Mouse (Mus musculus) embryonic facial prominence, embryonic 15.5 days (tissue): ENCODE data around the gene Vwa3b. TPM values are rescaled to one million over a fixed set of nuclear protein-coding genes. Genes with fewer than 3 reads are reported as not detected.
A peak's percentile ranks its signal among the peaks of the same experiment; 100 is the strongest.

Source experiments
- ATAC-seq: fragments of 200-750 bp; cut with Nextera tagmentation; 2 replicates; pipeline ENCODE4 v1.8.0; 2017; ENCODE audit warnings: low read depth, moderate TSS enrichment; ENCODE audit not compliant: insufficient number of reproducible peaks, low FRiP score, low TSS enrichment
- H3K27ac ChIP-seq: fragments of 300-500 bp; sonication (generic); replicated peaks from 2 replicates; pipeline ENCODE4 v1.5.1; 2015; ENCODE audit warnings: mild to moderate bottlenecking, inconsistent platforms
- H3K27me3 ChIP-seq: fragments of 300-500 bp; sonication (generic); 2 replicates; pipeline ENCODE4 v1.6.1; 2015; ENCODE audit warnings: inconsistent platforms
- H3K36me3 ChIP-seq: fragments of 300-500 bp; sonication (generic); 2 replicates; pipeline ENCODE4 v1.6.1; 2015; ENCODE audit warnings: mild to moderate bottlenecking, inconsistent platforms
- H3K4me1 ChIP-seq: fragments of 300-500 bp; sonication (generic); 2 replicates; pipeline ENCODE4 v1.6.1; 2015; ENCODE audit warnings: inconsistent platforms
- H3K4me2 ChIP-seq: fragments of 300-500 bp; sonication (generic); replicated peaks from 2 replicates; pipeline ENCODE4 v1.6.1; 2015; ENCODE audit warnings: mild to moderate bottlenecking, inconsistent platforms
- H3K4me3 ChIP-seq: fragments of 300-500 bp; sonication (generic); replicated peaks from 2 replicates; pipeline ENCODE4 v1.5.1; 2015; ENCODE audit warnings: mild to moderate bottlenecking, inconsistent platforms
- H3K9ac ChIP-seq: fragments of 300-500 bp; sonication (generic); 2 replicates; pipeline ENCODE4 v1.6.1; 2015; ENCODE audit warnings: inconsistent platforms
- H3K9me3 ChIP-seq: fragments of 300-500 bp; sonication (generic); replicated peaks from 2 replicates; pipeline ENCODE4 v1.6.1; 2016; ENCODE audit warnings: inconsistent platforms
- WGBS: fragments of 180-500 bp; shearing (Covaris S2); methylation state at CpG from one replicate; pipeline ENCODE4 v1.1.7; 2015; 5-methylcytosine and 5-hydroxymethylcytosine counted together
- polyA plus RNA-seq: library from polyadenylated mRNA; unstranded; fragments of >200 nt; fragmentation: Nextera tagmentation; extraction: Ambion mirVana; gene quantifications from 2 replicates; pipeline ENCODE4 v1.2.1, GENCODE M21; 2015

The Vwa3b gene
- polyA plus RNA-seq, 1 experiment from 2014 or later = 2.9 TPM

GRCm38 (mm10) chr1:37194607-37195006 lies 168.2 kb downstream of the Vwa3b start:
- H3K4me2 ChIP-seq = no peak overlapping the region
- 53% methylated on average over 4 of the region's 4 CpGs for WGBS
- ATAC-seq = no peak
- no peak overlapping the region for H3K27ac ChIP-seq
- H3K36me3 ChIP-seq = no peaks in the 10 kb centered on the region
- H3K27me3 ChIP-seq = no peaks in the 10 kb centered on the region
- no peaks in the 10 kb centered on the region for H3K4me1 ChIP-seq
- no peak overlapping the region for H3K4me3 ChIP-seq
- no peaks in the 10 kb centered on the region for H3K9me3 ChIP-seq
- H3K9ac ChIP-seq = no peak overlapping the region

GRCm38 (mm10) chr1:37201406-37201805 lies 175.0 kb downstream of the Vwa3b start:
- Histone ChIP-seq H3K9me3 (no peaks in the 10 kb centered on the region), H3K27me3 (no peaks in the 10 kb centered on the region), H3K4me1 (no peaks in the 10 kb centered on the region), H3K27ac (no peak overlapping the region), H3K9ac (no peak overlapping the region), H3K4me2 (no peak overlapping the region), H3K4me3 (no peak overlapping the region), H3K36me3 (no peaks in the 10 kb centered on the region)
- 83% methylated on average over 4 of the region's 4 CpGs for WGBS
- ATAC-seq = no peak

- no peak overlapping the region; the same call in 1 of the 2 replicates for H3K27ac ChIP-seq
- ATAC-seq = no peak
- H3K27me3 ChIP-seq = no peaks in the 10 kb centered on the region
- no peaks in the 10 kb centered on the region for H3K9me3 ChIP-seq
- H3K4me1 ChIP-seq = peaks cover 5% of the 10 kb centered on the region
- WGBS = 25% methylated on average over 8 of the region's 8 CpGs
- no peak overlapping the region for H3K9ac ChIP-seq
- no peak overlapping the region for H3K4me2 ChIP-seq
- no peak overlapping the region for H3K4me3 ChIP-seq
- H3K36me3 ChIP-seq = no peaks in the 10 kb centered on the region
Measured at GRCm38 (mm10) chr1:37207743-37208142, 181.3 kb downstream of the Vwa3b start.

GRCm38 (mm10) chr1:37212375-37212774 lies 186.0 kb downstream of the Vwa3b start:
- ATAC-seq = no peak
- no peak overlapping the region for H3K9ac ChIP-seq
- H3K4me2 ChIP-seq = no peak overlapping the region
- H3K9me3 ChIP-seq = no peaks in the 10 kb centered on the region
- H3K4me3 ChIP-seq = no peak overlapping the region
- 90% methylated on average over 9 of the region's 9 CpGs for WGBS
- no peak overlapping the region for H3K27ac ChIP-seq
- no peaks in the 10 kb centered on the region for H3K27me3 ChIP-seq
- H3K4me1 ChIP-seq = peaks cover 5% of the 10 kb centered on the region
- no peaks in the 10 kb centered on the region for H3K36me3 ChIP-seq

GRCm38 (mm10) chr1:37214144-37214543 lies 187.7 kb downstream of the Vwa3b start, which contains the start of gene Cnga3:
TSS of gene Cnga3 (plus strand) at chr1:37214434.
- Histone ChIP-seq H3K27ac (no peak within 1 kb of the TSS), H3K27me3 (no peaks in the 10 kb centered on the region), H3K36me3 (no peaks in the 10 kb centered on the region), H3K9ac (no peak within 1 kb of the TSS), H3K4me3 (no peak within 1 kb of the TSS), H3K4me2 (no peak within 1 kb of the TSS), H3K9me3 (no peaks in the 10 kb centered on the region), H3K4me1 (no peaks in the 10 kb centered on the region)
- no peak for ATAC-seq
- 33% methylated on average over 1 of the region's 1 CpGs for WGBS

- Histone ChIP-seq H3K27ac (no peak overlapping the region), H3K4me3 (no peak overlapping the region), H3K9me3 (no peaks in the 10 kb centered on the region), H3K27me3 (no peaks in the 10 kb centered on the region), H3K4me2 (no peak overlapping the region), H3K4me1 (no peaks in the 10 kb centered on the region), H3K36me3 (no peaks in the 10 kb centered on the region), H3K9ac (no peak overlapping the region)
- 4% methylated on average over 14 of the region's 14 CpGs for WGBS
- no peak for ATAC-seq
Measured at GRCm38 (mm10) chr1:37218386-37218785, 192.0 kb downstream of the Vwa3b start.

- Histone ChIP-seq H3K9me3 (no peaks in the 10 kb centered on the region), H3K9ac (no peak overlapping the region), H3K4me2 (no peak overlapping the region), H3K27ac (no peak overlapping the region), H3K4me3 (no peak overlapping the region), H3K36me3 (no peaks in the 10 kb centered on the region), H3K4me1 (no peaks in the 10 kb centered on the region), H3K27me3 (no peaks in the 10 kb centered on the region)
- WGBS = 82% methylated on average over 5 of the region's 5 CpGs
- ATAC-seq = no peak
Measured at GRCm38 (mm10) chr1:37219593-37219992, 193.2 kb downstream of the Vwa3b start.

GRCm38 (mm10) chr1:37220134-37220907 lies 193.9 kb downstream of the Vwa3b start:
- no peaks in the 10 kb centered on the region for H3K36me3 ChIP-seq
- 35% methylated on average over 6 of the region's 6 CpGs for WGBS
- H3K4me1 ChIP-seq = no peaks in the 10 kb centered on the region
- H3K9ac ChIP-seq = no peak overlapping the region
- no peak overlapping the region for H3K4me3 ChIP-seq
- ATAC-seq = peak; percentile 27; the same call in 1 of the 2 replicates
- no peaks in the 10 kb centered on the region for H3K9me3 ChIP-seq
- no peak overlapping the region for H3K27ac ChIP-seq
- H3K27me3 ChIP-seq = no peaks in the 10 kb centered on the region
- no peak overlapping the region for H3K4me2 ChIP-seq

- Histone ChIP-seq H3K4me1 (no peaks in the 10 kb centered on the region), H3K27ac (no peak overlapping the region), H3K4me2 (no peak overlapping the region), H3K9me3 (no peaks in the 10 kb centered on the region), H3K9ac (no peak overlapping the region), H3K27me3 (no peaks in the 10 kb centered on the region), H3K36me3 (no peaks in the 10 kb centered on the region), H3K4me3 (no peak overlapping the region)
- no peak for ATAC-seq
- WGBS = 29% methylated on average over 7 of the region's 7 CpGs
Measured at GRCm38 (mm10) chr1:37222002-37222401, 195.6 kb downstream of the Vwa3b start.

- H3K9ac ChIP-seq = no peak overlapping the region
- no peak overlapping the region for H3K27ac ChIP-seq
- 0 out of 2 replicates have a peak, but pooled peaks cover 4% of the 10 kb centered on the region for H3K9me3 ChIP-seq
- H3K36me3 ChIP-seq = no peaks in the 10 kb centered on the region
- no peak for ATAC-seq
- 66% methylated on average over 6 of the region's 6 CpGs for WGBS
- H3K27me3 ChIP-seq = no peaks in the 10 kb centered on the region
- peaks cover 9% of the 10 kb centered on the region; the same call in 1 of the 2 replicates for H3K4me1 ChIP-seq
- no peak overlapping the region for H3K4me2 ChIP-seq
- H3K4me3 ChIP-seq = no peak overlapping the region
Measured at GRCm38 (mm10) chr1:37230404-37230803, 204.0 kb downstream of the Vwa3b start.

- Histone ChIP-seq H3K4me2 (peak overlapping the region; percentile 27; the same call in 1 of the 2 replicates), H3K9ac (no peak overlapping the region), H3K4me1 (peaks cover 9% of the 10 kb centered on the region; the same call in 1 of the 2 replicates), H3K36me3 (no peaks in the 10 kb centered on the region), H3K27me3 (no peaks in the 10 kb centered on the region), H3K27ac (no peak overlapping the region), H3K4me3 (no peak overlapping the region), H3K9me3 (0 out of 2 replicates have a peak, but pooled peaks cover 4% of the 10 kb centered on the region)
- 23% methylated on average over 6 of the region's 6 CpGs for WGBS
- ATAC-seq = peak; percentile 77
Measured at GRCm38 (mm10) chr1:37231295-37231701, 204.9 kb downstream of the Vwa3b start.
